Mouse (Mus musculus) kidney, postnatal 25 days (tissue): ENCODE data around the gene Abca4.

Experiments used
- DNase-seq, 2 experiments: peaks; one replicate each; pipeline ENCODE4 v3.0.0; 2021; ENCODE audit warnings: mixed read lengths in 2 of 2

Gene Abca4

DNA sequence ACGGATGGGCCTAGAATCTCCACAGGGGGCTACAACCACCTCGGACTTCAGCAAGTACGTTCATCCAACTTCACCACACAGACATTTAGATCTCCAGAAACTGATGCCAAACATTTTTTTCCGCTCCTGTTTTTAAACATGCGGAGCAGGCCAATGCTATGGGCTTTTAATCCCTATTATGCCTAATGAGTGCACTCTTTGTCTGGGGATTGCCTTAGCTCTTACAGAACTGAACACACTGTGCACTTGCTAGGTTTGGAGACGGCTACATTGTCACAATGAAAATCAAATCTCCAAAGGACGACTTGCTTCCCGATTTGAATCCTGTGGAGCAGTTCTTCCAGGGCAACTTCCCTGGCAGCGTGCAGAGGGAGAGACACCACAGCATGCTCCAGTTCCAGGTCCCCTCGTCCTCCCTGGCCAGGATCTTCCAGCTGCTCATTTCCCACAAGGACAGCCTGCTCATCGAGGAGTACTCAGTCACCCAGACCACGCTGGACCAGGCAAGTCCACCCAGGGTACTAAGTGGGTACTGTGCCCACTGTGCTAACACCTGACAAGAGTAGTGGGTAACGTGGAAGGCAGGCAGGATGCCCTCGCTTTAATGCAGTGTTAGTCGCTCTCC is 129.4 kb downstream of the Abca4 start:
- no peak for DNase-seq

DNA sequence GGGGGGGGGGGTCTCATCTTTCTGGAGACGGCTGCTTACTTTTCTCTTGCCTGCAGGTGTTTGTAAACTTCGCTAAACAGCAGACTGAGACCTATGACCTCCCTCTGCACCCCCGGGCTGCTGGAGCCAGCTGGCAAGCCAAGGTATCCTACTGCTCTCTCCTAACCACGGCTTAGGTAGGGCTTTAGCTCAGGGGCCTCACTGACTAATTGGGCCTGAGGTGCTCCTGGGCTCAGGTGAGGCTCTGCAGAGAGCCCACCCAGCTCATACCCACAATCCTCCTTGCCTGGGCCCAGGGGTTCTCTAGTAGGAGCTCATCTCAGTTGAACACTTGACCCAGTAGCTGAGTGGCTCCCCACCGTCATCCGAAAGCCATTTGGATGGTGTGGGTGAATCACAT is 131.8 kb downstream of the Abca4 start:
- no peak for DNase-seq

DNA sequence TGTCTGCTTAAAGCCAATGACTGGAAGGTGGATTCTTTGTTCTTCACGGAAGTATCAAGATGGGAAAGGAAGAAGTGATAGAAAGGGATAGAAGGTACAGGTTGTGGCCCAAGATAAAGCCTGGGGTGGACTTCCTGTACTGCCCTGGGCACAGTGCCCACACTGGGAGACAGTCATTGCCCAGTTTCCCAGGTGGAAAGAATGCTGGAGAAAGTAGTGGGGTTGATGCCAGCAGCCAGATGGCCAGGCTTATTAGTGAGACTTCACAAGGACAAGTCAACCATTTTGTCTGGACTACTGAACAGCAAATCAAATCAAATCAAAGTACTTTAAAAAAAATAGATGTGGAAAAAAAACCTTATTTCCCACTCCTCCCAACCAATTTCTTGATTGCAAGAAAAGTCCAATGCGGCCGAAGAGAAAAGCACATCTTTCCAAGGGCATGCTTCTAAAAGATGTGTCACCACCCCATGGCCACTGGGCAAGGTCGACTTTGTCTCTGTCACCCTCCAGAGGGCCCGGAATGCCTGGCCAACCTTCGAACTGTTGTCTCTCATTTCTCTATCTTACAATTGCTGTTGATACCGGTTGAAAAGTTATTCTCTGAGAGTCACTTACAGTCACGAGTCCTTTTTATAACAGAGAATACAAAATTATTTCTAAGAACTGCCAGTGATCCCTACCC is 132.6 kb downstream of the Abca4 start:
- no peak for DNase-seq

GRCm38 (mm10) chr3:122184109-122184508 is 139.9 kb downstream of the Abca4 start:
- no peak for DNase-seq

DNA sequence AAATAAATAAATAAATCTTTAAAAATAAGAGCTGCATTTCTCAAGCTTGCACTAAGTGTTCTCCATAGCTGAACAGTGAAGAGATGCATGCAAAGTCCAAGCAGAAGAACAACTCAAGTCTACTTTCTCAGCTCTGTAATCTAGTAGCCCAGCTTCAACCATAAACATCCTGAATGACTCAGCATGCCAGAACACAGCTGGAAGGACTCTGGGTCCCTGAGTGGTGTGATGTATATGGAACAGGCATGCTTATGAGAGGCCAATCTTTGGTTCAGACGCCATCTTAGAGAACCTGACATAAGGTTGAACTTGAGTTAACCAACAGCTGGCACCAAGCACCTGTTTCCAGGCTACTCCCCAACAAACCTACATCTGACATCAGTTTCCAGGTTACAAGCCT is 142.7 kb downstream of the Abca4 start:
- DNase-seq = no peak

- DNase-seq = peak in 1 of 2 experiments; percentile 72
These were observed 152.5 kb downstream of the Abca4 start for GRCm38 (mm10) chr3:122196621-122197298.

DNA sequence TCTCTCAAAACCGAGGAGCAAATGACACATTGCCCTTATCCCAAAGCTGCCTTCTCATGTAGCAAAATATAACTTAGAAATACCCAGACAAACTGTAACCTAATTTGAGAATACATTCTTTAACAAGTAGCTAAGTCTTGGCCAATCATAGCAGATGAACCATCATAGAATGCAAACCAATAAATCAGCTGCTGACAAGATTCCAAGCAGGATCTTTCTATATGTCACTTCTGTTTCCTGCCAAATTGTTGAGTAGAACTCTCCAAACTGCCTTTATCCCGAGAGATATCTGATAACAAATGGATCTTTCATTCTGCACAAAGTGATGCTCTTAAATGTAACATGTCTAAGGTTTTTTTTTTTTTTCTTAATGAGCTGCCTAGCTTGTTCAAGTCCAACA is 154.3 kb downstream of the Abca4 start:
- DNase-seq = no peak

DNA sequence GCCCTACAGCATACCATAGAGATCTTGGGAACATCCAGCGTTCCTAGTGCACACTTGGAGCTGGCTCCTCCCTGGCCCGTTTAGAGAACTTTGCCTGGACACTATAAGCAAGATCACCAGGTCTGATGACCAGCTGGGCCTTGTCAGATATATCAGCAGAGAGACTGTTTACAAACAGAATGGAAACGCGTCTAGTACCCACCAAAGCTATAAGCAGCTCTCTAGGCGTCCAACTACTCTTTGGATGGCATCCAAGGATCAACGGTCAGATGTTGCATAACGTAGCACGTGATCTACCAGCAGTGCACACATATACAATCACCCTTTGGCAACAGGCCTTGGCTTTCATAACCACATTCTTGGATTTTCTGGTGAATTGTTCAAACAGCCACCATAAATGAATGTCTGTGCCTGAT is 154.7 kb downstream of the Abca4 start:
- peak; percentile 82 to 87 for DNase-seq

DNA sequence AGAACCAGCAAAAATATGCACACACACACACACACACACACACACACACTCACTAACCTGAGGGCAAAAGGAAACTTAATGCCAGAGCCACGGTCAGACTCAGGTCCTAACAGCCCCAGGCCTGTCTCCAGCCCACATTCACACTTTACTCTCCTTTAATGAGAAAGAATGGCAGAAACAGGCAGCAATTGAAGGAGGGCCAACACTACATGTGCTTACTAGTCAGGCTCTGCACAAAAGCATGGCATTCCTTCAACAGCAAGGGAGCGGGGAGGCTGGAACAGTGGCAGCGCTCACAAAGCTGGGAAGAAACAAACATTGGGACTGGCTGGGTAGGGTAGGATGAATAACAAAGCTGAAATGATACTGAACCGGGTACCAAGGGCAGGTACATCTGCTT is 155.4 kb downstream of the Abca4 start:
- DNase-seq = peak in 1 of 2 experiments; percentile 44

DNA sequence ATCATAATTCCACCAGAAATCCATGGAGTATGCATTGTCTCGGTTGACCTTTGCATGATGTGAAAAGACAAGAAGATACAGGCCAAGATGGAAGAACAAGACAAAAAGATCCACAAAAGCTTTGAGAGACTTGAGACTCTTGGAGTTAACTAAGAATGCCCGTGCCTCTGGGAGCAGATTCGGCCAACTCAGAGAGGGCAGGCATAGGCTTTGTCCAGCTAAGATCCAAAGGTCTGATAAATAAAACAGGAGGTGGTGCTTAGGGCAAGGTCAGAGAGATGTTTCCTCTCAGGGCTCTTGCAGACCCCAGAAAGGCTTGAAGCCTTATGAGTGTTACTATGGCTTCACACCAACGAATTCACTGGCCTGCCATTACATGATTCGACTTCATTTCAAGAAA is 155.8 kb downstream of the Abca4 start:
- DNase-seq = peak in 1 of 2 experiments; percentile 57

DNA sequence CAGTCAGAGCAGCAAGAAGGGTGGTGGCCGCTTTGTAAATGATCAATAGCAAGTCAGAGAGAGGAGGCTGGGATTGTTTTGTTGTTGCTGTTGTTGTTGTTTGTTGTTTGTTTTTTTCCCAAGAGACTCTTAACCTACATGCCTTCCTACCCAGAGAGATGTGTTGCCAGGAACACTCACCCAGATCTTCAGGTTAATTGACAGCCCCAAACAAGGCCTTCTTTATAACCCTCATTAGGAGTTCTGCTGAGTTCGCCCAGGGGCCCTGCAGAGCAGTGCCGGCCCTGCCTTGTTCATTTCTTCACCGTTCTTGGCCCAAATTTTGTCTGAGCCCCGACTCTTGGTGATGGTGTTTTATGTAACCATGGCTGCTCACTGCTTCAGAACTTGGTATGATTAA is 156.2 kb downstream of the Abca4 start:
- peak in 1 of 2 experiments; percentile 37 for DNase-seq

GRCm38 (mm10) chr3:122202307-122202732 is 158.1 kb downstream of the Abca4 start:
- DNase-seq = no peak

GRCm38 (mm10) chr3:122203675-122204329 is 159.6 kb downstream of the Abca4 start:
- no peak for DNase-seq

DNA sequence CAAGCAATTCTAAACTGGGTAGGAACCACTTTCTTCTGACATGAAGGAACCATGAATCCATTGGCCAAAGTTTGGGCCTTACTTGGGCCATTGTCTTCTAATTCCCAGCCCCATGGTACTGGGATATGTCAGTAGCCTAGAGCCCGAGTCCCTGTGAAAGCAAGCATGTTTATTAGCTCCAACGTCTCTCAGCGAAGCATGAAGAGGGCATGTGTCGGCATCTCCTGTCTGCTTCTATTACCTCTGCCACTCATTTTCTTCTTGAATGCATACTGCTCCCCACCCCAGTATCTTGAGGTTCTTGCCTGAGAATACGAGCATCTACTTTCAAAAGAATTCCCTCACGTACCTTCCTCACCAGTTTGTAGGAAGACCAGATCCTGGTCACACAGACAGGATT is 161.5 kb downstream of the Abca4 start:
- no peak for DNase-seq

GRCm38 (mm10) chr3:122206279-122207070 is 162.2 kb downstream of the Abca4 start:
- DNase-seq = peak; percentile 77 to 90

DNA sequence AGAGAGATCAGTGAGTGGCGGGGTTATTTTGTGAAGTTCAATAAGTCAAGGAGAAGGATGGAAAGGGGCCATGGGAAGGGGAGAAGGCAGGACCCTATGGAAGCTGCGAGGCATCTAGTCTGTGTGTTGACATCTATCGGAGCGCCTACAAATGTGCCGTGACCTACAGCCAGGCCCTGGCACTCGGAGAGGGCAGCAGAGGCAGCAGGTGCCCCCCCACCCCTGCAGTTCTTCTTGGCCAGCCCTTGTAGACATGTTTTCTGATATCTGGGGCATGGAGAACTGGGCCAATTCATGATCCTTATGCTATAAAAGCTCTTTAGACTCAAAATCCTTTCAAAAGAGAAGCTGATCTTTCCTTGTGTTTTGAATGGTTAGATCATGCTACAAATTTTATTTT is 163.5 kb downstream of the Abca4 start:
- no peak for DNase-seq

DNA sequence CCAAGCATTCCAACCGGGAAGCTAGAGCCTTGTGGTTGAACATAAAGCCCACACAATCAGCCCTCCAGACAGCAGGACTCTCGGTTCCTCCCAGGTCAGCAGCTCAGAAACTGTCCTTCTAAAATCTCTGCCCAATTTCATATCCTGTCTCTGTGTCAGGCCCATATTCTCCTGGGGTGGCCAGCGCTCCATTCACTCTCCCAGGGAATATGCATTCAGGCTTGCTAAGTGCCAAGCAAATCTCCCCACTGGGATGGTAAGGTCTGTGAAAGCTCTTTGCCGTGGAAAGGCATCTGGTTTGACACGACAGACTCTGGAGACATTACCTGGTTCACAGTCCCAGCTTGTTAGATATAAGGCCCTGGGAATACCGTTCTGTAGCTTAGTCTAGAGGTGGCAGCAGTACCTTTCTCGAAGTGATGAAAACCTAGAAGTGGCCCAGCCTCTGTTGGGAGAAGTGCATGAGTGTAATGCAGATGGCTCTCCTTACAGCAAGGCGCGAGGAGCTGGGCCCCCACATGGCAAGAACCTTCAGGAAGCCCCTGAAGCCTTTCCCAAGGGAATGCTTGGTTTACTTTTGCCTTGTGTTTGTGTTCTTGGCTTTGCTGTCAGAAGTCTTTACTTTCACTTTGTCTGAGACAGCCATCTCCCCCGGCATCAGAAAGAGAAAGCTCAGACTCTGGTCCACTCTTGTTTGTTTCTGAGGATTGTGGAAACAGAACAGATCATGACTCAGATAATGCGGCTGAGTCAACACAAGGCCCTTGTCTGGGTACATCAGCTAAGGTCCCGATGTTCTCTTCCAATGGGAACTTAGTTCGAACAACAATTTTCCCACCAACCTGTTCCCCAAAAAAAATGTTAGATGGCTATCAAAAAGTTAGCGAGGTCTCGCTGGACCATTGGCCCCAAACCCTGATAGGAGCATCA is 164.3 kb downstream of the Abca4 start:
- no peak for DNase-seq

GRCm38 (mm10) chr3:122209511-122209910 is 165.3 kb downstream of the Abca4 start:
- DNase-seq = peak; percentile 68 to 85

- no peak for DNase-seq
These were observed 166.2 kb downstream of the Abca4 start for GRCm38 (mm10) chr3:122210434-122210833.

DNA sequence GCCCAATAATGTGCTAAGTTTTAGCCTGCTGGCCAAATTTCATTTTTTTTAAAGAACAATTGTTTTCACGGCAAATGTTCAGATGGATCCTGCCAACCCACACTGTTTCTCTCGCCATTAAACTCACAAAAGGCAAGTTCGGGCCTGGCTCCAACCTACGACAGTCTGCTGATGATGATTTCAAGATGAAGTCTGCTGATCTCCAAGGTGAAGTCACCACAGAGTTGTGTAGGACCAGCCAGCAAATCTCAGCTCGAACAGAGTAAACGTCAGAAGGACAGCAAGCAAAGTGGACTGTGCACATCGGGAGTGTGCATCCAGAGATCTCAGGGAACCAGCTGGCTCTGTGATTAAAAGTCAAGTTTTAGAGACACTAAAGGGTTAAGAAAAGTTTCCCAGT is 166.6 kb downstream of the Abca4 start:
- DNase-seq = peak in 1 of 2 experiments; percentile 34

- no peak for DNase-seq
These were observed 167.3 kb downstream of the Abca4 start for GRCm38 (mm10) chr3:122211446-122212125.
